Mouse (Mus musculus): Measurements from ENCODE around the gene Gm21885. TPM values are rescaled to one million over a fixed set of nuclear protein-coding genes. Genes with fewer than 3 reads are reported as not detected.

Gene Gm21885
- polyA plus RNA-seq, 1 experiment from 2014 or later: 0.68 TPM

DNA sequence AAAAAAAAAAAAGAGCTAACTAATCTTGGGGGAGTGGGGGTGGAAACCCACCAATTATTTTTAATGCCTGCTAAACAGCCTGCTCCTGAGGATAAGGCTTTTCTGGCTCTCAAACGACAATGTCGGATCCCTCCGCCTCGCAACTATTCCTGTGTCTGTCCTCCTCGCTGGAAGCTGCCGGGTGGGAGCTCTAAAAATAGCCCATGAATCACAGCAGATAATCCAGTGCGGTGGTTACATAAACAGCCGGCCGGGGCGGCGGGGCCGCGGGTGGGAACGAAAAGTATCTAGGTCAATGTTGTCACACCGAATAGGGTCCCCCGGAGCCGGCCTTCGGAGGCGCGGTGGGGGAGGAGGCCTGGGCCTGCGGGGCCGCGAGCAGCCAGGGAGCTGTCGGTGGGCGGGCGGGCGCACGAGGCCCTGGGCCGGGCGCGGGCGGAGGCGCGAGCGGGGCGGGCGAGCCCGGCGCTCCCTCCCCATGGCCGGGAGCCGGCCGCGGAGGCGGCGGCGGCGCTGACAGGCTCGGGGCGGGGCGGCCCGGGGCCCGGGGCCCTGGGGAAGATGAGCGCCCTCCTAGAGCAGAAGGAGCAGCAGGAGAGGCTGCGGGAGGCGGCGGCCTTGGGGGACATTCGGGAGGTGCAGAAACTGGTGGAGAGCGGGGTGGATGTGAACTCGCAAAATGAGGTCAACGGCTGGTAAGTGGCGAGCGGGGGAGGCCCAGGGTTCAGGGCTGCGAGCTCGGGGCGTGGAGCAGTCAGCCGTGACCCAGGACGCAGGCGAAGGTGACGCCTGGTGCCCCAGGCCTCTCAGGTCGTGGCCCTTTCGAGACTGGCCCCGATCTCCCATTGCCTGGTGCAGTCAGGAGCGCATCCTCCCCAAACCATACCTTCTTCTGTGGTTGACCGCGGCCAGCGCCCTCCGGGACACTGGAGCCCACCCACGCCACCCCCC, 46.3 kb downstream of the Gm21885 start, which contains the start of gene Ankrd40:
TSS of gene Ankrd40 (plus strand) at position 309 of the 951 bp plus-strand sequence.
- Histone ChIP-seq H3K9ac (ENCODE audit: low read length) (peak within 1 kb of the TSS; percentile 97), H3K36me3 (ENCODE audit: control insufficient read depth, insufficient read depth, low read length) (no peaks in the 10 kb centered on the region), H3K4me3 (ENCODE audit: low read depth, low read length) (peak within 1 kb of the TSS; percentile 77), H3K9me3 (ENCODE audit: control insufficient read depth, low read length) (no peaks in the 10 kb centered on the region), H3K4me1 (replicated peaks; ENCODE audit: control insufficient read depth, insufficient read depth, low read length) (peaks cover 8% of the 10 kb centered on the region; the same call in 1 of the 2 replicates), H3K27ac (ENCODE audit: low read depth, low read length) (peak within 1 kb of the TSS; percentile 98), H3K27me3 (ENCODE audit: control insufficient read depth, insufficient read depth, low read length) (no peaks in the 10 kb centered on the region), H3K4me2 (ENCODE audit: low read depth, low read length, severe bottlenecking) (peak within 1 kb of the TSS; percentile 70)
- peak; percentile 96 for DNase-seq (ENCODE audit: low spot score)
- under 1% methylated on average over 62 of the region's 78 CpGs for WGBS
- peak; percentile 85 for ATAC-seq (replicated peaks; ENCODE audit: low FRiP score)

- DNase-seq (ENCODE audit: low spot score) (no peak), ATAC-seq (replicated peaks; ENCODE audit: low FRiP score) (0 out of 2 replicates have a peak, but pooled peaks have one; percentile 6)
- Histone ChIP-seq H3K4me1 (replicated peaks; ENCODE audit: control insufficient read depth, insufficient read depth, low read length) (peaks cover 8% of the 10 kb centered on the region; the same call in 1 of the 2 replicates), H3K27me3 (ENCODE audit: control insufficient read depth, insufficient read depth, low read length) (no peaks in the 10 kb centered on the region), H3K4me3 (ENCODE audit: low read depth, low read length) (peak overlapping the region; percentile 77), H3K9me3 (ENCODE audit: control insufficient read depth, low read length) (no peaks in the 10 kb centered on the region), H3K4me2 (ENCODE audit: low read depth, low read length, severe bottlenecking) (peak overlapping the region; percentile 70), H3K27ac (ENCODE audit: low read depth, low read length) (peak overlapping the region; percentile 98), H3K9ac (ENCODE audit: low read length) (peak overlapping the region; percentile 97), H3K36me3 (ENCODE audit: control insufficient read depth, insufficient read depth, low read length) (no peaks in the 10 kb centered on the region)
- whole genome bisulfite sequencing: 2% methylated on average over 10 of the region's 10 CpGs
Observed at GRCm38 (mm10) chr11:94328644-94329025, 47.0 kb downstream of the Gm21885 start.

DNA sequence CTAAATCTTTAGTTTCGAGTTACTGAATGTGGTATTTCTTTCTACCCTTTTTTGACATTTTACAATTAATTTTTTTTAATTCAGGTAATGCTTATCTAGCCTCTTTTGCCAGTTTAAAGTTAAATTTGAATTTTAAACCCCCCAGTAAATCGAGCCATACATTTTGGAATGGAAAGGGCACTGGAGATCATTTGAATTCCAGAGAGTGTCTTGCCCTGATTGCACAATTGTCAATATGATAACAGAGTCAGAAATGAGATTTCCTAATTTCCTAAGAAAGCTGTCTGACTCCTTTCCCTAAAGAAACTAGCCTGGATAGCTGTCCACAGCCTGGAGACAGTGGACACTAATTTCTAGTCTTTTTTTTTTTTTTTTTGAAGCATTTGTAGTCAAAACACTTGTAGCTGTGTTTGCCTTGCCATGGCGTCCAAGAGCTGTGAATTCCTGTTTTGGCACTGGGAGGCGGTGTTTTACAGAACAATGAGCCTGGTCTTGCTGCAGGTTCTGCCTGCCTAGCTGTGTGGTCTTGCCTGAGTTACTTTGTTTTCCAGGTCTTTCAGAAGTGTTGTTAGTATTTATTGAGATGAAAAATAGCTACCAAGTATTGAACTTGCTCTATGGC, 47.7 kb downstream of the Gm21885 start:
- H3K4me2 ChIP-seq (ENCODE audit: low read depth, low read length, severe bottlenecking): no peak overlapping the region
- ATAC-seq (replicated peaks; ENCODE audit: low FRiP score) (no peak), DNase-seq (ENCODE audit: low spot score) (peak; percentile 71)
- no peaks in the 10 kb centered on the region for H3K9me3 ChIP-seq (ENCODE audit: control insufficient read depth, low read length)
- no peaks in the 10 kb centered on the region for H3K27me3 ChIP-seq (ENCODE audit: control insufficient read depth, insufficient read depth, low read length)
- no peak overlapping the region; the same call in 1 of the 2 replicates for H3K27ac ChIP-seq (ENCODE audit: low read depth, low read length)
- H3K4me3 ChIP-seq (ENCODE audit: low read depth, low read length): no peak overlapping the region
- peaks cover 8% of the 10 kb centered on the region; the same call in 1 of the 2 replicates for H3K4me1 ChIP-seq (replicated peaks; ENCODE audit: control insufficient read depth, insufficient read depth, low read length)
- H3K36me3 ChIP-seq (ENCODE audit: control insufficient read depth, insufficient read depth, low read length): no peaks in the 10 kb centered on the region; the same call in 1 of the 2 replicates
- 46% methylated on average over 4 of the region's 4 CpGs for WGBS
- no peak overlapping the region for H3K9ac ChIP-seq (ENCODE audit: low read length)

- Histone ChIP-seq H3K27me3 (ENCODE audit: control insufficient read depth, insufficient read depth, low read length) (no peaks in the 10 kb centered on the region), H3K4me3 (ENCODE audit: low read depth, low read length) (no peak overlapping the region), H3K9ac (ENCODE audit: low read length) (no peak overlapping the region), H3K4me1 (replicated peaks; ENCODE audit: control insufficient read depth, insufficient read depth, low read length) (peaks cover 8% of the 10 kb centered on the region; the same call in 1 of the 2 replicates), H3K27ac (ENCODE audit: low read depth, low read length) (no peak overlapping the region), H3K36me3 (ENCODE audit: control insufficient read depth, insufficient read depth, low read length) (no peaks in the 10 kb centered on the region; the same call in 1 of the 2 replicates), H3K4me2 (ENCODE audit: low read depth, low read length, severe bottlenecking) (no peak overlapping the region), H3K9me3 (ENCODE audit: control insufficient read depth, low read length) (no peaks in the 10 kb centered on the region)
- no peak for DNase-seq (ENCODE audit: low spot score)
- ATAC-seq (replicated peaks; ENCODE audit: low FRiP score): no peak
- WGBS: 89% methylated on average over 3 of the region's 3 CpGs
Observed at GRCm38 (mm10) chr11:94330211-94330610, 48.5 kb downstream of the Gm21885 start.

DNA sequence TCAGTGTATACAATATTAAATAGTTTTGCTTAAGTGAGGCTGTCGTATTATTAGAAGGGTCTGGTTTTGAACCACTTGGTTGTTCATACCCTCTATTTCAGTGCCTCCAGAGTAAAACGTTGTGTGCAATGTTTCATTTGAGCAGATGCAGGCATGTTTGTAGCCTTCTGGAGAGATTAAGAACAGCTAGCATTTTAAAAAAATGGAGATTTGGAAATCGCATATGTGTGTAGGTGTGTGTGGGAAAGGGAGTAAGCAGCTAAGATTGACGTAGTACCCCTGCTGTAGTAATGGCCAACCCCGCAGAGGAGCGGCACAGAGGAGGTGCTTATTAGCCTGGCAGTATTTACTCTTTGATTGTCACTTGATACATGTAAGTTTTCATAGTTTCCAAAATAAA, 51.1 kb downstream of the Gm21885 start:
- Histone ChIP-seq H3K9me3 (ENCODE audit: control insufficient read depth, low read length) (no peaks in the 10 kb centered on the region), H3K4me3 (ENCODE audit: low read depth, low read length) (no peak overlapping the region), H3K27me3 (ENCODE audit: control insufficient read depth, insufficient read depth, low read length) (no peaks in the 10 kb centered on the region), H3K27ac (ENCODE audit: low read depth, low read length) (no peak overlapping the region), H3K36me3 (ENCODE audit: control insufficient read depth, insufficient read depth, low read length) (no peaks in the 10 kb centered on the region; the same call in 1 of the 2 replicates), H3K9ac (ENCODE audit: low read length) (no peak overlapping the region), H3K4me2 (ENCODE audit: low read depth, low read length, severe bottlenecking) (no peak overlapping the region), H3K4me1 (replicated peaks; ENCODE audit: control insufficient read depth, insufficient read depth, low read length) (peaks cover 2% of the 10 kb centered on the region; the same call in 1 of the 2 replicates)
- ATAC-seq (replicated peaks; ENCODE audit: low FRiP score) (no peak), DNase-seq (ENCODE audit: low spot score) (no peak)
- 96% methylated on average over 6 of the region's 6 CpGs for WGBS

DNA sequence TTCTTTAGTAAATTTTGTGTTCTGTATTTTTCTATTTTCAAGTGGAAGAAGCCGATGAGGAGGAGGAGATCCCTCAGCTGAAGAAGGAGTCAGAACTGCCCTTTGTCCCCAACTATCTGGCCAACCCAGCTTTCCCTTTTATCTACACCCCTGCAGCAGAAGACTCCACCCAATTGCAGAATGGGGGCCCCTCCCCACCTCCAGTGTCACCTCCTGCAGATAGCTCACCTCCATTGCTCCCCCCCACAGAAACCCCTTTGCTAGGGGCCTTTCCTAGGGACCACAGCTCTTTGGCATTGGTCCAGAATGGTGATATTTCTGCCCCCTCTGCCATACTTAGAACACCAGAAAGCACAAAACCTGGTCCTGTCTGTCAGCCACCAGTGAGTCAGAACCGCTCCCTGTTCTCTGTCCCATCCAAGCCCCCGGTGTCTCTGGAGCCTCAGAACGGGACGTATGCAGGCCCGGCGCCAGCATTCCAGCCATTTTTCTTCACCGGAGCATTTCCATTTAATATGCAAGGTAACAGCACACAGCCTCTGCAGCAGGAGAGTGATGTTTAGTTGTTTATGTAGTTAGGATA, 52.8 kb downstream of the Gm21885 start:
- peak; percentile 51 for DNase-seq (ENCODE audit: low spot score)
- no peak overlapping the region for H3K4me3 ChIP-seq (ENCODE audit: low read depth, low read length)
- H3K4me2 ChIP-seq (ENCODE audit: low read depth, low read length, severe bottlenecking): no peak overlapping the region
- 93% methylated on average over 8 of the region's 8 CpGs for WGBS
- H3K36me3 ChIP-seq (ENCODE audit: control insufficient read depth, insufficient read depth, low read length): peaks cover 3% of the 10 kb centered on the region; the same call in 1 of the 2 replicates
- H3K27ac ChIP-seq (ENCODE audit: low read depth, low read length): no peak overlapping the region
- no peaks in the 10 kb centered on the region for H3K27me3 ChIP-seq (ENCODE audit: control insufficient read depth, insufficient read depth, low read length)
- no peaks in the 10 kb centered on the region for H3K9me3 ChIP-seq (ENCODE audit: control insufficient read depth, low read length)
- ATAC-seq (replicated peaks; ENCODE audit: low FRiP score): no peak
- no peak overlapping the region for H3K9ac ChIP-seq (ENCODE audit: low read length)
- peaks cover 2% of the 10 kb centered on the region; the same call in 1 of the 2 replicates for H3K4me1 ChIP-seq (replicated peaks; ENCODE audit: control insufficient read depth, insufficient read depth, low read length)

Other genes starting within 250 kb of the Gm21885 start
- gene Tob1, start 70.4 kb upstream of the Gm21885 start, polyA plus RNA-seq (2014; fragmentation: Nextera tagmentation; extraction: Ambion mirVana): 43.0 and 44.0 TPM in 2 replicates
- gene Wfikkn2, start 35.9 kb upstream of the Gm21885 start, polyA plus RNA-seq (2014; fragmentation: Nextera tagmentation; extraction: Ambion mirVana): 1.9 and 2.9 TPM in 2 replicates
- gene Luc7l3, start 40.1 kb downstream of the Gm21885 start, polyA plus RNA-seq (2014; fragmentation: Nextera tagmentation; extraction: Ambion mirVana): 132 and 136 TPM in 2 replicates
- 24.1 and 25.8 TPM in 2 replicates for gene Ankrd40, start 46.1 kb downstream of the Gm21885 start, polyA plus RNA-seq (2014; fragmentation: Nextera tagmentation; extraction: Ambion mirVana)
- gene Abcc3, start 111.1 kb downstream of the Gm21885 start, polyA plus RNA-seq (2014; fragmentation: Nextera tagmentation; extraction: Ambion mirVana): 0.49 and 0.57 TPM in 2 replicates
- 13.0 and 17.4 TPM in 2 replicates for gene Cacna1g, start 192.3 kb downstream of the Gm21885 start, polyA plus RNA-seq (2014; fragmentation: Nextera tagmentation; extraction: Ambion mirVana)
- gene Spata20, start 204.3 kb downstream of the Gm21885 start, polyA plus RNA-seq (2014; fragmentation: Nextera tagmentation; extraction: Ambion mirVana): 0.17 TPM in 1 of 2 replicates, not detected in the other
- gene Epn3, start 218.1 kb downstream of the Gm21885 start, polyA plus RNA-seq (2014; fragmentation: Nextera tagmentation; extraction: Ambion mirVana): 0.48 and 0.64 TPM in 2 replicates
- gene Mycbpap, start 239.9 kb downstream of the Gm21885 start, polyA plus RNA-seq (2014; fragmentation: Nextera tagmentation; extraction: Ambion mirVana): 1.9 and 4.8 TPM in 2 replicates

Measured in forebrain, embryonic 11.5 days (tissue).